Comparison of ENCODE assay signal across 13 mouse cellular contexts in the genomic region with DNA sequence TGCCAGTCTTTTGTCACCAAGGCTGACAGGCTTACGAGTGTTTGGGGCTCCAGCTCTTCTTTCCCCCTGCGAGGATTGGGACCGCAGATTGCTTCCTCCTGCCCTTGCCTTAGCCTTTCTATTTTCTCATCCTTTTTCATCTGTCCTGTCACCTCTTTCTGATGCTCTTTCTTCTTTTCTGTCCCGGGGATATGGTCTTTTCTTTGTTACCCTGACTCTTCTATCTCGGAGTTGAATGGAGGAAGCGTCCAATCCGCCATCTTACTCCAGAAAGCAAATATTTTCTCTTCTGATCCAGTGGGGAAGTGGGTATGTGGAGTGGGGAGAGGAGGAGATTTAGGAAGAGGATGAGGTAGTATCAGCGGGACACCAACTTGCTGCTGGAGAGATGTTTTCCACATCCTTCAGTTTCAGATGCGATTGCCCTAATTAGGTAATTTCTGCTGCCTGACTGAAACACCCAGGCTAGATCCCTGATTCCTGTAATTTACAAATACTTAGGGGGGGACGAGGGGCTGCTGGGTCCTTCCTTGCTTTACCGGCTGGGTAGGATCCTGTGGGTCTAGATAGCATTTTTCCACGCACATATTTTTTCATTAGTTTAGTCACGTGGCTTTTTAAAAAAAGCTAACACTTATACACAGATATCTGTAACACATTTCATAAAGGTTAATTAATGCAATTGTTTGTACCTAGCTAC. TPM values are rescaled to one million over a fixed set of nuclear protein-coding genes. Genes with fewer than 3 reads are reported as not detected.
DNase-seq lines count a peak whose midpoint lies in the region; ATAC-seq and TF ChIP-seq lines count a peak whose summit lies in the region.
"Not testable (repeated sequence)": the region's sequence is repeated elsewhere in the genome, so short reads cannot be mapped to it uniquely, and the experiment has no call there.
"Had no signal": no experiment of that assay in that cellular context is flagged by ENCODE, and none has a peak within 500 bp of the region (broad histone marks: within the 10 kb centered on the region; RNA-seq: fewer than 3 reads in every experiment).

No protein-coding gene starts in this region.

- not testable (repeated sequence) for H3K36me3 ChIP-seq in forebrain, embryonic 13.5 days (ENCODE audit: poor library complexity, severe bottlenecking); heart, embryonic 15.5 days; hindbrain, postnatal 0 days (ENCODE audit: insufficient read depth, low read length); limb, embryonic 11.5 days (ENCODE audit: control insufficient read depth, insufficient read depth, low read length); midbrain, embryonic 11.5 days (ENCODE audit: control insufficient read depth, insufficient read depth, low read length); neural tube, embryonic 14.5 days (ENCODE audit: control insufficient read depth, insufficient read depth, low read length)

- ATAC-seq in forebrain, embryonic 13.5 days: peak; percentile 67
- not testable (repeated sequence) for ATAC-seq in heart, embryonic 15.5 days (replicated peaks; ENCODE audit: insufficient number of reproducible peaks, insufficient read depth, low FRiP score, low read depth); limb, embryonic 11.5 days (ENCODE audit: insufficient number of reproducible peaks, low FRiP score, low TSS enrichment, low read depth)
- ATAC-seq in hindbrain, postnatal 0 days: peak; percentile 44; the same call in 1 of the 2 replicates
- ATAC-seq in midbrain, embryonic 11.5 days (ENCODE audit: low FRiP score): peak; percentile 10; the same call in 1 of the 2 replicates
- peak; percentile 19; the same call in 1 of the 2 replicates for ATAC-seq in neural tube, embryonic 14.5 days (ENCODE audit: low read depth)

- H3K4me2 ChIP-seq in forebrain, embryonic 13.5 days: peak overlapping the region; percentile 50
- H3K4me2 ChIP-seq in heart, embryonic 15.5 days: peak overlapping the region; percentile 55
- H3K4me2 ChIP-seq in hindbrain, postnatal 0 days (ENCODE audit: low read depth, low read length): peak overlapping the region; percentile 31; the same call in 1 of the 2 replicates
- H3K4me2 ChIP-seq in limb, embryonic 11.5 days (ENCODE audit: low read depth, severe bottlenecking): not testable (repeated sequence)
- H3K4me2 ChIP-seq in midbrain, embryonic 11.5 days: peak overlapping the region; percentile 19; the same call in 1 of the 2 replicates
- peak overlapping the region; percentile 24; the same call in 1 of the 2 replicates for H3K4me2 ChIP-seq in neural tube, embryonic 14.5 days (ENCODE audit: low read depth, low read length)

- peak overlapping the region; percentile 91 for H3K27ac ChIP-seq in forebrain, embryonic 13.5 days
- peak overlapping the region; percentile 72 for H3K27ac ChIP-seq in heart, embryonic 15.5 days
- H3K27ac ChIP-seq in hindbrain, postnatal 0 days: peak overlapping the region; percentile 82
- peak overlapping the region; percentile 65; the same call in 1 of the 2 replicates for H3K27ac ChIP-seq in limb, embryonic 11.5 days (replicated peaks; ENCODE audit: low read depth, low read length)
- peak overlapping the region; percentile 89 for H3K27ac ChIP-seq in midbrain, embryonic 11.5 days (ENCODE audit: low read depth, low read length)
- peak overlapping the region; percentile 82 for H3K27ac ChIP-seq in neural tube, embryonic 14.5 days (ENCODE audit: low read depth, low read length)

- TF ChIP-seq CTCF in hindbrain, postnatal 0 days (IDR thresholded peaks at IDR 0.05; ENCODE audit: low read depth): not testable (repeated sequence)

- H3K9me3 ChIP-seq in forebrain, embryonic 13.5 days (replicated peaks); heart, embryonic 15.5 days (replicated peaks); hindbrain, postnatal 0 days (ENCODE audit: low read length); limb, embryonic 11.5 days (ENCODE audit: control insufficient read depth, low read length); midbrain, embryonic 11.5 days (ENCODE audit: control insufficient read depth, low read length); neural tube, embryonic 14.5 days (ENCODE audit: control insufficient read depth, low read length): not testable (repeated sequence)

- H3K4me3 ChIP-seq in forebrain, embryonic 13.5 days: peak overlapping the region; percentile 29
- H3K4me3 ChIP-seq in heart, embryonic 15.5 days: peak overlapping the region; percentile 38
- not testable (repeated sequence) for H3K4me3 ChIP-seq in hindbrain, postnatal 0 days (ENCODE audit: low read length); limb, embryonic 11.5 days (ENCODE audit: low read depth, low read length); midbrain, embryonic 11.5 days (ENCODE audit: low read depth, low read length); neural tube, embryonic 14.5 days (ENCODE audit: low read depth, low read length)

- peak overlapping the region; percentile 55 for H3K9ac ChIP-seq in forebrain, embryonic 13.5 days
- peak overlapping the region; percentile 41; the same call in 1 of the 2 replicates for H3K9ac ChIP-seq in heart, embryonic 15.5 days
- H3K9ac ChIP-seq in hindbrain, postnatal 0 days (replicated peaks; ENCODE audit: low read length); limb, embryonic 11.5 days (ENCODE audit: low read length); midbrain, embryonic 11.5 days (ENCODE audit: low read length); neural tube, embryonic 14.5 days (replicated peaks; ENCODE audit: low read depth, low read length): not testable (repeated sequence)

- DNase-seq in embryo, embryonic 11 days: peak; percentile 24
- DNase-seq in hindbrain, postnatal 0 days (ENCODE audit: low spot score); midbrain, embryonic 11.5 days (ENCODE audit: low spot score, missing footprints): not testable (repeated sequence)
- DNase-seq in limb, embryonic 11.5 days (ENCODE audit: low spot score): peak; percentile 31
- DNase-seq in thymus, postnatal 4 days: peak; percentile 8

- not testable (repeated sequence) for H3K27me3 ChIP-seq in forebrain, embryonic 13.5 days; heart, embryonic 15.5 days; hindbrain, postnatal 0 days (ENCODE audit: insufficient read depth, low read length); limb, embryonic 11.5 days (ENCODE audit: control insufficient read depth, insufficient read depth, low read length); midbrain, embryonic 11.5 days (ENCODE audit: control insufficient read depth, insufficient read depth, low read length); neural tube, embryonic 14.5 days (ENCODE audit: control insufficient read depth, insufficient read depth, low read length)

- WGBS in forebrain, embryonic 13.5 days: 0% methylated on average over 6 of the region's 13 CpGs
- 3% methylated on average over 7 of the region's 13 CpGs for WGBS in heart, embryonic 15.5 days
- 2% methylated on average over 6 of the region's 13 CpGs for WGBS in hindbrain, postnatal 0 days
- WGBS in limb, embryonic 11.5 days: 1% methylated on average over 6 of the region's 13 CpGs
- WGBS in midbrain, embryonic 11.5 days: 0% methylated on average over 6 of the region's 13 CpGs
- WGBS in neural tube, embryonic 14.5 days: 0% methylated on average over 7 of the region's 13 CpGs

- H3K4me1 ChIP-seq in forebrain, embryonic 13.5 days; heart, embryonic 15.5 days (replicated peaks); hindbrain, postnatal 0 days (ENCODE audit: insufficient read depth, low read length); limb, embryonic 11.5 days (ENCODE audit: control insufficient read depth, insufficient read depth, low read length); midbrain, embryonic 11.5 days (ENCODE audit: control insufficient read depth, insufficient read depth, low read length); neural tube, embryonic 14.5 days (ENCODE audit: control insufficient read depth, insufficient read depth, low read length): not testable (repeated sequence)

RNA-seq across cellular contexts. Expression of a gene that starts 1.0 kb away (rescaled TPM):
- polyA plus RNA-seq in forebrain, embryonic 13.5 days (2015; fragmentation: Nextera tagmentation; extraction: Ambion mirVana): 3.5 and 4.1 TPM in 2 replicates
- polyA plus RNA-seq in heart, embryonic 15.5 days (2015; fragmentation: Nextera tagmentation; extraction: Ambion mirVana): 0.43 and 0.82 TPM in 2 replicates
- 1.2 and 2.1 TPM in 2 replicates for total RNA-seq in hindbrain, postnatal 0 days (2014; rRNA removed)
- polyA plus RNA-seq in hindbrain, postnatal 0 days (2015; fragmentation: Nextera tagmentation; extraction: Ambion mirVana): 1.9 and 2.1 TPM in 2 replicates
- polyA plus RNA-seq in limb, embryonic 11.5 days (2014; fragmentation: Nextera tagmentation; extraction: Ambion mirVana): 2.9 and 3.6 TPM in 2 replicates
- 5.7 and 6.5 TPM in 2 replicates for polyA plus RNA-seq in midbrain, embryonic 11.5 days (2014; fragmentation: Nextera tagmentation; extraction: Ambion mirVana)
- polyA plus RNA-seq in neural tube, embryonic 14.5 days (2014; fragmentation: Nextera tagmentation; extraction: Ambion mirVana): 1.7 and 3.3 TPM in 2 replicates
- total RNA-seq: monocyte, adult 5-6 weeks had no signal
- polyA plus RNA-seq: CD4-positive, CD25-positive, alpha-beta regulatory T cell, adult 4 months; Patski had no signal

RNA-seq across cellular contexts. Expression of a gene that starts 41.3 kb away (rescaled TPM):
- not detected in 2 replicates for polyA plus RNA-seq in forebrain, embryonic 13.5 days (2015; fragmentation: Nextera tagmentation; extraction: Ambion mirVana)
- not detected in 2 replicates for polyA plus RNA-seq in heart, embryonic 15.5 days (2015; fragmentation: Nextera tagmentation; extraction: Ambion mirVana)
- total RNA-seq in hindbrain, postnatal 0 days (2014; rRNA removed): not detected in 2 replicates
- polyA plus RNA-seq in hindbrain, postnatal 0 days (2015; fragmentation: Nextera tagmentation; extraction: Ambion mirVana): not detected in 2 replicates
- polyA plus RNA-seq in limb, embryonic 11.5 days (2014; fragmentation: Nextera tagmentation; extraction: Ambion mirVana): not detected in 2 replicates
- polyA plus RNA-seq in midbrain, embryonic 11.5 days (2014; fragmentation: Nextera tagmentation; extraction: Ambion mirVana): not detected in 2 replicates
- not detected in 2 replicates for polyA plus RNA-seq in neural tube, embryonic 14.5 days (2014; fragmentation: Nextera tagmentation; extraction: Ambion mirVana)
- total RNA-seq: liver, adult 2 months had no signal
- polyA plus RNA-seq: CD4-positive, CD25-positive, alpha-beta regulatory T cell, adult 4 months; small intestine, adult 2 months had no signal

RNA-seq across cellular contexts. Expression of a gene that starts 51.9 kb away (rescaled TPM):
- polyA plus RNA-seq in forebrain, embryonic 13.5 days (2015; fragmentation: Nextera tagmentation; extraction: Ambion mirVana): 2.5 and 3.4 TPM in 2 replicates
- 2.3 and 4.2 TPM in 2 replicates for polyA plus RNA-seq in heart, embryonic 15.5 days (2015; fragmentation: Nextera tagmentation; extraction: Ambion mirVana)
- total RNA-seq in hindbrain, postnatal 0 days (2014; rRNA removed): 8.3 and 8.6 TPM in 2 replicates
- 5.0 and 9.1 TPM in 2 replicates for polyA plus RNA-seq in hindbrain, postnatal 0 days (2015; fragmentation: Nextera tagmentation; extraction: Ambion mirVana)
- polyA plus RNA-seq in limb, embryonic 11.5 days (2014; fragmentation: Nextera tagmentation; extraction: Ambion mirVana): 3.6 and 4.5 TPM in 2 replicates
- polyA plus RNA-seq in midbrain, embryonic 11.5 days (2014; fragmentation: Nextera tagmentation; extraction: Ambion mirVana): 1.5 and 4.0 TPM in 2 replicates
- 4.8 and 9.1 TPM in 2 replicates for polyA plus RNA-seq in neural tube, embryonic 14.5 days (2014; fragmentation: Nextera tagmentation; extraction: Ambion mirVana)
